Mouse (Mus musculus) c-Kit-positive CD71-positive TER-119-positive erythroid progenitor cells, embryonic 14.5 days (primary cell): ENCODE results near the gene Papln.

Source experiments
- DNase-seq: peaks from one replicate; pipeline ENCODE4 v3.0.0-alpha.2; 2013; ENCODE audit warnings: low spot score

Gene Papln

GRCm38 (mm10) chr12:83763311-83764043 lies at the start of gene Papln:
Gene Papln, plus strand, starts transcription at chr12:83763634.
- DNase-seq, result no peak

DNA sequence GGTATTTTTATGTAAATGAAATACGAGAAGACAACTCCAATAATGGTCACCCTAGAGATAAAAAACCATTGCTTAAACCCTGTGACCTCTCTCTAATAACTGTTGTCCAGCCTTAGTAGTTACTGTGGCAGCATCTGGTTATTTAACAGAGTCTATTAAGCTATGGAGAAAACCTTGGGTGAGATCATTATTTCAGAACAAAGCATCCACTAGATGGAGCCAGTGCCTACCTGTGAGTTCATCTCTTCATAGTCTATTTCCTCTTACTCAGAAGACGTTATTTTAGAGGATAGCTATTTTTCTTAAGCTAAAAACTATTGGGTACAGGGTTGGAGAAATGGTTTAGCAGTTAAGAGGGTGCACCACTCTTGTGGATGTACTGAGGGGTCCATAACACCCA lies 49.7 kb upstream of the Papln start:
- DNase-seq, result peak; percentile 41

GRCm38 (mm10) chr12:83716416-83717184 lies 46.8 kb upstream of the Papln start:
- no peak for DNase-seq

DNA sequence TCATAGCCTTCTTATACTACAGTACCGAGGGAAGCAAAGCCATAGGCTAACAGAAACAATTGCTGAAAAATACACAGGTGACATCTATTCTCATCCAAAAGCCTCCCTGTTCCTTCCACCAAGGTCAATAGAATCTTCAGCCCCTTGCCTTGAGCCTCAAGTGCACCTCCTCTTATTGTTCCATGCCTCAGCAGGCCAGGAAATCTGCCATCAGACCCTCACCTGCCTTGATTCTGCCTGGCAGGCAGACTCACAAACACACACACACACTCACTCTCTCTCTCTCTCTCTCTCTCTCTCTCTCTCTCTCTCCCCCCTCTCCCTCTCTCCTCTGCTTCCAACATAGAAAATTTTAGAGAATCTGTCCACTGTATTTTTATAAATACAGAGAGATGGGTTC lies 44.0 kb upstream of the Papln start:
- no peak for DNase-seq

- DNase-seq, result no peak
Observed at GRCm38 (mm10) chr12:83721281-83721680, 42.2 kb upstream of the Papln start.

DNA sequence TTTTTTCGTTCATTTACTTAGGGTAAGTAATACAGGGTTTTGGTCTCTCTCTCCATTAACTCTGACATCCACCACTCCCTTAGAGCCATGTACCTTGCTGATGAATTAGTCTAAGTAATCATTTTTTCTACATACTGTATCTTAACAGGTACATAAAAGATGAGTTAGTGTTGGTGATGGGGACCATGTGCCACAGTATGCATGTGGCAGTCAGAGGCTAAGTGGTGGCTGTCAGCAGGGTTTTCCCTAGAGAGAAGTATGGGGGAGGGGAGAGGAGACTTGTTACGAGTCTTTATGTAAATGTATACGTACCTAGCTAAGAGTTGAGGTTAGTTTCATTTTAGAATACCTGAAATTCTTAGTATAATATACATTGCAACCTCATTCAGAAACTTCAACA lies 40.4 kb upstream of the Papln start:
- no peak for DNase-seq

GRCm38 (mm10) chr12:83726510-83727308 lies 36.7 kb upstream of the Papln start:
- DNase-seq, result no peak

GRCm38 (mm10) chr12:83732225-83732624 lies 31.2 kb upstream of the Papln start:
- DNase-seq, result no peak

- no peak for DNase-seq
Observed at GRCm38 (mm10) chr12:83734047-83734446, 29.4 kb upstream of the Papln start.

- no peak for DNase-seq
Observed at GRCm38 (mm10) chr12:83736236-83736635, 27.2 kb upstream of the Papln start.

- no peak for DNase-seq
Observed at GRCm38 (mm10) chr12:83738651-83739050, 24.8 kb upstream of the Papln start.

GRCm38 (mm10) chr12:83741722-83742121 lies 21.7 kb upstream of the Papln start:
- DNase-seq, result no peak

DNA sequence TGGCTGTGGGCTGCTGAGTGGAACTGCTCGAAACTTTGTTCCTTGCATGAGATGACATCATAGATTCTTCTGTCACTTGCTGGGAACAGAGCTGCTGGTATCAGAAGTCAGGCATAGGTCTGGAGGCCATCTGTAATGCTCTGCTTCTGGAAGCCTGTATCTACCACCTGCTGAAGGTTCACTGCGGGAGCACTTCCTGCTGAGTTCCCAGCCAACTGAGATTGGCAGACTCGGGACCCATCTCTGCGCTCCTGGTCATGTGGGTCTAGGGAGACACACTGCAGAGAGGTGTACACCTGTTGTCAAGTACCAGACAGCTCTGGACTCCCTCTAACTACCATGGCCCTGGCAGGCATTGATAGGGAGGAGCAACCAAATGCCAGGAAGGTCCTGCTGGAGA lies 20.6 kb upstream of the Papln start:
- DNase-seq, result no peak

DNA sequence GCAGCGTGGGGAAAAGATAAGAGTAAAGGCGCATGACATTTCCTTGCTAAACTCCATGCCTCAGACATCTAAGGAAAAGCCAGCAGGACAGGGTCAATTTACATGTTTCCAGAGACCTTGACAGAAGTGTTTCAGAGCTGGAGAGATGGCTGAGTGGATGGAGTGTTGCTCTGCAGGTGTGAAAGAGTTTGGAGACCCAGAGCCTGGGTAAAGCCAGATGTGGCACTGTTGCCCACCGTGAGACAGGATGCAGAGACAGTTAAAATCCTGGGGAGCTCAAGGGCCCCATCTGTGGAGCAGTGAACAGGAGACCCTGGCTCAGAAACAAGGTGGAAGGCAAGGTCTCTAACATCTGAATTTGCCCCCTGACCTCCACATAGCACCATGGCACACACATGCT lies 19.7 kb upstream of the Papln start:
- DNase-seq, result no peak

GRCm38 (mm10) chr12:83749186-83749585 lies 14.2 kb upstream of the Papln start:
- DNase-seq, result no peak

DNA sequence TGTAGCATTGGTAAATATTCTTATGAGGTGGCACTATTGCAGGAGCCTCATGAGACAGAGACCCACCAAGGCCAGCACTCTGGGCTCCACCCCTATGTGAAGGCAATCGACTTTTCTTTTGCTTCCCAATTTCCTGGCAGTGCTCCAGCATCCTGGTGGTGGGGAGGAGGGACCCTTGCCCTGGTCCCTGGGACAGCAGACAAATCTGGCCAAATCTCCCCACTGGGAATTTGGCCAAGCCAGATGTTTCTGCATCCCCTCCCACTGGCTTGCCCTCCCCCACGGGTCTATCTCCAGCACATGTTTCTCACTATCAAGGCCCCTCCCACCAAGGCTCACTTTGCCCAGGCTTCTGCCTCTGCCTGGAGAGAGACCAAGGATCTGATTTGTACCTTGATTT lies 10.9 kb upstream of the Papln start:
- no peak for DNase-seq

DNA sequence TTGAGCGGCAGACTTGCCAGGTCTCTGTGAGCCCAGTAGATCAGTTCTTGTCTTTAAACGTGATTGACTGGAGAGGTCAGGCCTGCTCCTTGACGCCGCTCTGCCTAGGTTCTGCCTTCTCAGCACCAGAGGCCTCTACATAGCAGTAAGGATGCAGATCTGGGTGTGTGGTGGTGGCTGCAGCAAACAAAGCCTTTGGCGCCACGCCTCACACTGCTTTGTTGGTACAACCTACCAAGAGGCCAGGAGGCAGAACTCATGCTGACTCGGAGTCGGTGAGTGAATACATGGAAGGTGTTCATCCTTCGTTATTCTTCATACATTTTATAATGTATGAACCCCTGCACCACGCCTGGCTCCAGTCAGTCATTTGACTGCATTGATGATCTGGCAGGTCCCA lies 4.7 kb upstream of the Papln start:
- no peak for DNase-seq

DNA sequence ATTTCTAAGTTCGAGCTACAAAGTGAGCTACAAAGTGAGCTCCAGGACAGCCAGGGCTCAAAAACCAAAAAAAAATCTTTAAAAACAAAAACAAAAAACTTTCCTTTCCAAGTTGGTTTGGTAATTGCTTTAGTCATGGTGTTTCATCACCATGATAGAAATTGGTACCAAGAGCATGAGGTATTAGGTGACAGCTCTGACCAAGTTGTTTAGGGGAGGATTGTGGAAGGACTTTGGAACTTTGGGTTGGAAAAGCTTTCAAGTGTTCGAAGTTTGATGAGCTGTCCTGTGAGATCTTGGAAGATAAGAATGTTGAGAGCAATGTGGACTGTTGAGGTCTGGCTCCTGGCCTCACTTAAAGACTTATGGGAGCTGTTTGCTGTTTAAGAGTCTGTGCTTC lies 3.2 kb upstream of the Papln start:
- DNase-seq, result no peak

- DNase-seq, result no peak
Observed at GRCm38 (mm10) chr12:83762706-83763105, 728 bp upstream of the Papln start.

DNA sequence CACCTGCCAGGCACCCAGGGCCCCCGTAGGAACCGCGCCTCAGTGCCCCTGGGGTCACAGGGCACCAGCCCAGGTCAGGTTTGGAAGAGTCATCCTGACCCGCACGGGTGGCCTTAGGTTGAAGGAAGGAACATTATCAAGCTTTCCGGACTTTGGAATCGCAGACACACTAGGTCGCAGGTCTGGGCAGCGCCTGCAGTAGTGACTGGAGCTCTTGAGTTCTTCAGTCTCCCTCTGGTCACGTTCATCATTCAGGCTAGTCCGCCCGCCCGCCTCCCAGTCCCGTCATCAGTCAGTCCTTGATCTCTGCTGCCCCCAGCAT lies 571 bp downstream of the Papln start:
- DNase-seq, result no peak

GRCm38 (mm10) chr12:83764519-83764918 lies 1.1 kb downstream of the Papln start:
- DNase-seq, result no peak

DNA sequence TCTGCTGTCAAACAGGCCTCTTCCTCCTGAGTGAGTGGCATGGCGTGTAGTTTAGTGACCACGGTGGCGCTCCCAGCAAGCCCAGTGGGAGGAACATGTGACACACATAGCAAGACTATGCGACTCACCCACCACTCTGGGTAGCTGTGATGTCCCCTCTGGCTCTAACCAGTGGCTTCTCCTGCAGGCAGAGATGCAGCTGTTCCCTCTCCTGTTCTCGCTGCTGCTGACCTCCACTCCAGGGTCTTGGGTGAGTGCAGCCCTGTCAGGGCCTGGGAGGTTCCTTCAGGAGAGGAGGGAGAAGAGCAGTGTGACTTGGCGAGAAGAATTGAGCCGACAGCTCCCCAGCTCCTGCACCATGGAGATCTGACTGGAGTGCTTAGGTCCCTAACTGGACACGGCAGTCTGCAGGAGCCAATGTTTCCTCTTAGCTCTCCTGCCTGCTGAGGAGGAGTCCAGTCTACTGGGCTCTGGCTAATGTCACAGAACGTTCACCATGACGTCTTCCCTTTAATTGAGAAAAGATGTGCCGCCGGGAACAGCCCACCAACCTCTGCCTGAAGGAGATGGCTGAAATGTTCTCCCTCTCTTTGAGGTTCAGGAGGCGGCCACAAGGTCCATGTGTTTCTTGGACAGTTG lies 2.6 kb downstream of the Papln start:
- no peak for DNase-seq

- DNase-seq, result no peak
Observed at GRCm38 (mm10) chr12:83767833-83768232, 4.4 kb downstream of the Papln start.
